Mouse (Mus musculus) spleen, adult 2 months (tissue): ENCODE measurements at regions not wholly inside any gene's neighbourhood (a gene's known extent, or its start where the extent isn't known, plus 50 kb on each side); places are given as distances from the start of the nearest gene placed in this dataset.

Experiments
- CTCF ChIP-seq: fragments of 200-500 bp; IDR thresholded peaks from 2 replicates; pipeline ENCODE4 v1.5.1; 2011; ENCODE audit warnings: mild to moderate bottlenecking, inconsistent platforms; ENCODE audit not compliant: insufficient read depth, insufficient read length, insufficient replicate concordance; ENCODE audit errors: extremely low read depth
- POLR2A ChIP-seq: fragments of 200-500 bp; IDR thresholded peaks from 2 replicates; pipeline ENCODE4 v1.6.1; 2011; ENCODE audit warnings: low read depth, low read length, inconsistent platforms

GRCm38 (mm10) chr4:12655457-12656228 lies 483.8 kb upstream of the Fam92a start:
- TF ChIP-seq POLR2A (no peak), CTCF (no peak)
